Mouse (Mus musculus) myocyte (in vitro differentiated cells): ENCODE measurements at regions not wholly inside any gene's neighbourhood (a gene's known extent, or its start where the extent isn't known, plus 50 kb on each side); places are given as distances from the start of the nearest gene placed in this dataset.

Experiments
- E2F4 ChIP-seq: IDR thresholded peaks from one replicate; pipeline ENCODE4 v1.6.1; 2011; ENCODE audit warnings: mild to moderate bottlenecking, control low read depth, moderate library complexity; ENCODE audit not compliant: insufficient read depth
- MAX ChIP-seq: IDR thresholded peaks from one replicate; pipeline ENCODE4 v1.6.1; 2011; ENCODE audit warnings: low read depth, mild to moderate bottlenecking, control low read depth
- MYOD1 ChIP-seq, 3 experiments: IDR thresholded peaks; one replicate each; pipeline ENCODE4 v1.6.1; 2011; ENCODE audit warnings: control low read depth in 2 of 3, low read depth in 2 of 3, mild to moderate bottlenecking in 2 of 3, moderate library complexity in 1 of 3; ENCODE audit not compliant: insufficient read length in 2 of 3, control insufficient read depth in 1 of 3
- MYOG ChIP-seq, 3 experiments: IDR thresholded peaks; one replicate each; pipeline ENCODE4 v1.6.1; 2011; ENCODE audit warnings: control low read depth in 2 of 3, low read depth in 2 of 3, mild to moderate bottlenecking in 2 of 3; ENCODE audit not compliant: insufficient read length in 2 of 3, control insufficient read depth in 1 of 3, insufficient read depth in 1 of 3
- POLR2A ChIP-seq: IDR thresholded peaks from one replicate; pipeline ENCODE4 v1.6.1; 2011; ENCODE audit warnings: low read depth, mild to moderate bottlenecking, control low read depth, moderate library complexity; ENCODE audit not compliant: insufficient read length
- POLR2AphosphoS2 ChIP-seq: IDR thresholded peaks from one replicate; pipeline ENCODE4 v1.6.1; 2011; ENCODE audit warnings: low read depth, control low read depth; ENCODE audit not compliant: insufficient read length
- TCF12 ChIP-seq: IDR thresholded peaks from one replicate; pipeline ENCODE4 v1.6.1; 2011; ENCODE audit warnings: mild to moderate bottlenecking, control low read depth; ENCODE audit not compliant: poor library complexity, insufficient read depth, severe bottlenecking
- USF1 ChIP-seq: IDR thresholded peaks from one replicate; pipeline ENCODE4 v1.6.1; 2011; ENCODE audit warnings: low read depth, mild to moderate bottlenecking, control low read depth, moderate library complexity

DNA sequence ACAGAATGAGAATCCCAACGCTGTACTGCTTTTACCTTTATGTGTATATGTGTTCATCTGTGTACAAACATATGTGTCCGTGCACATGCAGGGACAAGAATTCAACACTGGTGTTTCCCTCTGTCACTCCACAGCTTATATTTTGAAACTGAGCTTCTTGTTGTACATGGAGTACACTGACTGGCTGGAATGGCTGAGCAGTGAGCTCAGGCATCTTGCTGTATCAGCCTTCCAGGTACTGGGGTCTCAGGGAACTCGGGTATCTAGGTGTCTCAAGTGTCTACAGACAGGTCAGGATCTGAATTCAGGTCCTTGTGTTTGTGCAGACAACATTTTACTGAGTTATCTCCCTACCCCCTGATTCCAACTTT is 341.6 kb upstream of the Thbs1 start:
- no peak for TF ChIP-seq E2F4
- no peak for TF ChIP-seq TCF12
- TF ChIP-seq POLR2AphosphoS2 = no peak
- TF ChIP-seq POLR2A = no peak
- TF ChIP-seq MYOD1 (IDR thresholded peaks at IDR 0.05; ENCODE audit: control insufficient read depth in 1 of 3, insufficient read length in 2 of 3, low read depth in 2 of 3) = no peak
- TF ChIP-seq MAX = no peak
- TF ChIP-seq MYOG (IDR thresholded peaks at IDR 0.05; ENCODE audit: control insufficient read depth in 1 of 3, insufficient read depth in 1 of 3, insufficient read length in 2 of 3, low read depth in 2 of 3) = no peak
- TF ChIP-seq USF1 = no peak
